In genomic region chr11:102604010-102604584, GRCm38 (mm10) we compare ENCODE assay signal across 8 mouse cellular contexts. TPM values are rescaled to one million over a fixed set of nuclear protein-coding genes. Genes with fewer than 3 reads are reported as not detected.
DNase-seq lines count a peak whose midpoint lies in the region; ATAC-seq lines count a peak whose summit lies in the region.

TSS of gene Fzd2 (plus strand) at chr11:102604396.

- DNase-seq in 3134 (ENCODE audit: extremely low read depth, insufficient read length, low spot score): peak; percentile 92
- DNase-seq in adrenal gland, postnatal 4 days (ENCODE audit: low spot score in 2 of 2): peak; percentile 57 to 70
- DNase-seq in forebrain, embryonic 10.5 days (ENCODE audit: extremely low spot score, low spot score): peak; percentile 99
- peak; percentile 90 for DNase-seq in kidney, postnatal 10 days
- DNase-seq in liver, embryonic 11.5 days (ENCODE audit: low spot score): peak; percentile 86
- peak; percentile 100 for DNase-seq in neural tube, embryonic 10.5 days (ENCODE audit: extremely low spot score, low spot score)
- DNase-seq in urinary bladder, adult 18-20 months (ENCODE audit: low spot score in 2 of 2): peak; percentile 65 to 88

- H3K36me3 ChIP-seq in forebrain, embryonic 10.5 days (replicated peaks): peaks cover 22% of the 10 kb centered on the region
- peaks cover 3% of the 10 kb centered on the region; the same call in 1 of the 2 replicates for H3K36me3 ChIP-seq in heart, embryonic 14.5 days (ENCODE audit: control insufficient read depth, insufficient read depth, low read length)
- H3K36me3 ChIP-seq in liver, embryonic 11.5 days (ENCODE audit: control insufficient read depth, insufficient read depth, low read length): no peaks in the 10 kb centered on the region

- H3K27me3 ChIP-seq in forebrain, embryonic 10.5 days (ENCODE audit: poor library complexity, severe bottlenecking): peaks cover 22% of the 10 kb centered on the region; the same call in 1 of the 2 replicates
- no peaks in the 10 kb centered on the region for H3K27me3 ChIP-seq in heart, embryonic 14.5 days (ENCODE audit: control insufficient read depth, insufficient read depth, low read length)
- H3K27me3 ChIP-seq in liver, embryonic 11.5 days (replicated peaks; ENCODE audit: control insufficient read depth, insufficient read depth, low read length): peaks cover 72% of the 10 kb centered on the region

- H3K4me1 ChIP-seq in forebrain, embryonic 10.5 days: peaks cover 58% of the 10 kb centered on the region
- peaks cover 6 to 18% of the 10 kb centered on the region in 2 experiments for H3K4me1 ChIP-seq in heart, embryonic 14.5 days (ENCODE audit: control insufficient read depth in 2 of 2, insufficient read depth in 2 of 2, low read length in 2 of 2)
- no peaks in the 10 kb centered on the region for H3K4me1 ChIP-seq in liver, embryonic 11.5 days (replicated peaks; ENCODE audit: control insufficient read depth, insufficient read depth, low read length)

- peak within 1 kb of the TSS; percentile 97 for H3K9ac ChIP-seq in heart, embryonic 14.5 days (ENCODE audit: low read length)
- peak within 1 kb of the TSS; percentile 71 for H3K9ac ChIP-seq in liver, embryonic 11.5 days (ENCODE audit: low read depth, low read length)

- ATAC-seq in heart, embryonic 14.5 days (ENCODE audit: insufficient number of reproducible peaks, insufficient read depth, low FRiP score, low read depth): peak; percentile 91
- peak; percentile 68 for ATAC-seq in liver, embryonic 11.5 days (replicated peaks; ENCODE audit: low FRiP score)

- H3K4me3 ChIP-seq in forebrain, embryonic 10.5 days: peak within 1 kb of the TSS; percentile 79
- peak within 1 kb of the TSS; percentile 73 to 88 for H3K4me3 ChIP-seq in heart, embryonic 14.5 days (ENCODE audit: control insufficient read depth in 1 of 2, insufficient read depth in 1 of 2, low read depth in 1 of 2, low read length in 2 of 2)
- H3K4me3 ChIP-seq in liver, embryonic 11.5 days (ENCODE audit: low read depth, low read length): peak within 1 kb of the TSS; percentile 53

- H3K9me3 ChIP-seq in forebrain, embryonic 10.5 days: no peaks in the 10 kb centered on the region
- H3K9me3 ChIP-seq in heart, embryonic 14.5 days (ENCODE audit: control insufficient read depth, low read length): no peaks in the 10 kb centered on the region
- no peaks in the 10 kb centered on the region for H3K9me3 ChIP-seq in liver, embryonic 11.5 days (ENCODE audit: control insufficient read depth, low read length)

- peak within 1 kb of the TSS; percentile 84 for H3K4me2 ChIP-seq in heart, embryonic 14.5 days (ENCODE audit: low read length)
- peak within 1 kb of the TSS; percentile 58 for H3K4me2 ChIP-seq in liver, embryonic 11.5 days

- peak within 1 kb of the TSS; percentile 99 for H3K27ac ChIP-seq in forebrain, embryonic 10.5 days
- H3K27ac ChIP-seq in heart, embryonic 14.5 days (replicated peaks in 1 of 2; ENCODE audit: control insufficient read depth in 1 of 2, insufficient read depth in 1 of 2, low read depth in 2 of 2, low read length in 2 of 2): peak within 1 kb of the TSS; percentile 97 to 98
- peak within 1 kb of the TSS; percentile 62 for H3K27ac ChIP-seq in liver, embryonic 11.5 days (ENCODE audit: low read depth, low read length)

- 0% methylated on average over 31 of the region's 31 CpGs for WGBS in forebrain, embryonic 10.5 days
- 0% methylated on average over 22 of the region's 31 CpGs for WGBS in heart, embryonic 14.5 days
- under 1% methylated on average over 21 of the region's 31 CpGs for WGBS in liver, embryonic 11.5 days

RNA-seq across cellular contexts. Expression of gene Fzd2, which starts in this region (rescaled TPM):
- total RNA-seq in adrenal gland, postnatal 4 days (2021): 10 to 100 TPM; 11.9 to 16.3 TPM
- 39.2 and 42.2 TPM in 2 replicates for polyA plus RNA-seq in forebrain, embryonic 10.5 days (2016; fragmentation: Nextera tagmentation; extraction: Ambion mirVana)
- polyA plus RNA-seq in heart, embryonic 14.5 days (2014; fragmentation: Nextera tagmentation; extraction: Ambion mirVana): 18.7 and 24.0 TPM in 2 replicates
- 8.4 and 9.0 TPM in 2 replicates for polyA plus RNA-seq in liver, embryonic 11.5 days (2014; fragmentation: Nextera tagmentation; extraction: Ambion mirVana)

Comparison
In these comparisons a context has a peak if more than half of its experiments do, and no peak if none do; other contexts are left out.
1. Peak in every context shown above with its lines: DNase-seq, ATAC-seq, H3K4me3 ChIP-seq and H3K27ac ChIP-seq.